In the genomic region with DNA sequence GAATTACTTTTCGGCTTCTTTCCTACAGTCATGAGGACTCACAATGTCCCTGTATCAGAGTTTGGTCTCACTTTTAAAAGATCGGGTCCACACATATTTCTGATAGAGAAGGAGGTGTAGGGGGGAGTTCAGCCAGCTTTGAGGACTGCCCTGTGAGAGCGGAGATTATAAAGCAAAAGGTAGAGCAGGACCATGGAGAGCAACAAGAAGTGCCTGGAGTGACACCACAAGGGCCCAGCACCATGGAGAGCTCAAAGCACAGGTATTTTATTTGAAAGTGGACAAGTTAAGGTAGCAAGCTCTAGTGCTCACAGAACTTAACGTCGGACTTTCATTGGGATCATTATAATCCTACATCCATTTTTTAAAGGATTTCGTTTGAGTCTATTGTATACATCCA, we compare ENCODE assay signal across 9 mouse cellular contexts. TPM values are rescaled to one million over a fixed set of nuclear protein-coding genes. Genes with fewer than 3 reads are reported as not detected.
DNase-seq lines count a peak whose midpoint lies in the region; TF ChIP-seq lines count a peak whose summit lies in the region.
"Had no signal": no experiment of that assay in that cellular context is flagged by ENCODE, and none has a peak within 500 bp of the region (broad histone marks: within the 10 kb centered on the region; RNA-seq: fewer than 3 reads in every experiment).

No protein-coding gene starts in this region.

- no peak overlapping the region for H3K27ac ChIP-seq in layer of hippocampus, adult 2 months
- H3K27ac ChIP-seq: heart, embryonic 13.5 days had no signal

- DNase-seq in ovary, postnatal 10 days (ENCODE audit: low spot score): peak; percentile 11
- DNase-seq in ovary, adult 18-20 months (ENCODE audit: low spot score): no peak
- DNase-seq in embryo, embryonic 9.5 days (ENCODE audit: extremely low spot score): peak; percentile 65
- peak; percentile 73 for DNase-seq in kidney, postnatal 14 days
- peak; percentile 49 for DNase-seq in ovary, postnatal 36 days (ENCODE audit: low spot score)
- no peak for DNase-seq in layer of hippocampus, adult 2 months (ENCODE audit: low spot score in 2 of 2)
- no peak for DNase-seq in cerebellum, adult 11 months
- no peak for DNase-seq in left cerebral cortex, adult 18-20 months (ENCODE audit: low spot score in 2 of 2)

- TF ChIP-seq CTCF in layer of hippocampus, adult 2 months (conservative IDR thresholded peaks at IDR 0.05): no peak

- H3K4me3 ChIP-seq in layer of hippocampus, adult 2 months: no peak overlapping the region
- H3K4me3 ChIP-seq: heart, embryonic 13.5 days had no signal

RNA-seq across cellular contexts. Expression of gene Cadm3, which starts 5.8 kb away (rescaled TPM):
- total RNA-seq in layer of hippocampus, adult 2 months (2021): 100 to 1,000 TPM; 394 to 402 TPM
- 100 to 1,000 TPM; 403 to 436 TPM for total RNA-seq in left cerebral cortex, adult 18-20 months (2021)

RNA-seq across cellular contexts. Expression of gene Aim2, which starts 11.0 kb away (rescaled TPM):
- total RNA-seq in layer of hippocampus, adult 2 months (2021): 1 to 10 TPM; 2.0 to 3.7 TPM
- 1 to 10 TPM; 1.4 to 3.0 TPM for total RNA-seq in left cerebral cortex, adult 18-20 months (2021)

RNA-seq across cellular contexts. Expression of gene Ackr1, which starts 28.1 kb away (rescaled TPM):
- total RNA-seq in layer of hippocampus, adult 2 months (2021): 10 to 100 TPM; 64.5 to 65.9 TPM
- 10 to 100 TPM; 71.0 to 71.7 TPM for total RNA-seq in left cerebral cortex, adult 18-20 months (2021)

Comparison
In these comparisons a context has a peak if more than half of its experiments do, and no peak if none do; other contexts are left out.
1. DNase-seq: peak in ovary, postnatal 10 days (single experiment), embryo, embryonic 9.5 days (single experiment), kidney, postnatal 14 days (single experiment) and ovary, postnatal 36 days (single experiment); none in ovary, adult 18-20 months (single experiment), layer of hippocampus, adult 2 months (0 of 2), cerebellum, adult 11 months (single experiment) and left cerebral cortex, adult 18-20 months (0 of 2).